Mouse (Mus musculus) mouse embryonic stem cell (cell line): ENCODE results near the gene Rbfox2.

Source experiments
- in situ Hi-C, 2 experiments: fragments of 300-500 bp; cut with MboI; formaldehyde crosslinking; loops; 1 replicate in 1 of 2; 3 replicates in 1 of 2; pipeline ENCODE4 v1.14.3; 2019 to 2020; ENCODE audit warnings: low sequenced_read_pairs in 2 of 2, low pct_unique_long_range_greater_than_20kb in 1 of 2, mixed read lengths in 1 of 2; ENCODE audit not compliant: unreplicated experiment in 1 of 2

Gene Rbfox2

GRCm38 (mm10) chr15:77102685-77103084 is 204.1 kb downstream of the Rbfox2 start:
- in situ Hi-C loops, result no loop called here

- in situ Hi-C loops, result no loop called here
Measured at GRCm38 (mm10) chr15:77099756-77100155, 207.0 kb downstream of the Rbfox2 start.

DNA sequence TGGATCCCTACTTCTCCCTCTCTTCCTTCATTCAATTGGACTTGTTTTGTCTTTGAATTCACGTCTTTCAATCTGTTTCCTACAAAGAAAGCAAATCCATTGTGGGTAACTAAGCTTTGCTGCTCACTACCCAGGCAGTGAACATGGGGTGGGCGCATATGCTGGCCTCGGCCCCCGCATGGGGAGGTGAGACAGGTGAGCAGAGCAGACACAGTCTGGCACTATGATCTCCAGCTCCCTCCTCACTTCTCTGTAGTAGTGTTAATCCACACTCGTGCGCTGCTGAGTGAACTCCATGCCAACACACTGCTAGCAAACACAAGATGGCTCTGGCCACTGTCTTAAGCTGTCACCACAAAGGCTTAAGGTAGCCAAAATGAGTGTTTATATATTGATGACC is 209.4 kb downstream of the Rbfox2 start:
- in situ Hi-C loops, result no loop called here

DNA sequence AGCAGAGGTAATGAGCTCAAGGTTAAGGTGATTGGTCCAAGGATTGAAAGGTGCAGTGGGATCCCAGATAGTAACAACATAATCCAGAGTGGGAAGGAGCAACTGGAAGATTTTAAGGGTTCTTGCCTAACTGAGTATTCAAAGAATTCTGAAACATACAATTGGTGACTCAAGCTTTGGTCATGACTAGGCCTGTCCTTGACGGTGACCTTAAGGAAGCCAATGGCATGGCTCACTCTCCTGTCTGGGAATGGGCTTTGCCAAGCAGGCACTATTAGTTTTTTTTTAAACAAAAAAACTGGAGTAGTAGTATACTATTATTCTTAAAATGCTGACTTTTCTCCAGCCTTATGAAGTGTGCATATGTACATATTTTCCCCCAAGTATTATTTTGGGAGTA is 211.6 kb downstream of the Rbfox2 start:
- in situ Hi-C loops, result no loop called here

GRCm38 (mm10) chr15:77094431-77094830 is 212.4 kb downstream of the Rbfox2 start:
- in situ Hi-C loops, result no loop called here

DNA sequence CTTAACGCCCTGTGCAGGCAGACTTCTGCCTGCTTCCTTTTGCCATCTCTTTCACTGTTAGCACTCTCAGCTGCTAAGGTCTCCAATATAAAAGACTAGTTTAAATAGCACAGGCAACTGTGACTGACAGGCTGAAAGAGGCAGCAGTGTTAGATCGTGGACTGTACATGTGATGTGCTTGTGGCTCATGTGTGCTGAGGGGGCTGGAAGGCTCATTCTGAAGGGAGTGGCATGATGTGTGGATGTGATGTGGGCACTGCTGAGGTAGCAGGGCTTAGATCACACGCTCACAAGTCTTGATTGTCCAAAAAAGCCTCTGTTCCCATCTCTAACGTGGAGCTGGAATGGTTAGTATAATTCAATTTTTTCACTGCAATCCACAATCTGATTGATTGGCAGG is 215.4 kb downstream of the Rbfox2 start:
- in situ Hi-C loops, result no loop called here

DNA sequence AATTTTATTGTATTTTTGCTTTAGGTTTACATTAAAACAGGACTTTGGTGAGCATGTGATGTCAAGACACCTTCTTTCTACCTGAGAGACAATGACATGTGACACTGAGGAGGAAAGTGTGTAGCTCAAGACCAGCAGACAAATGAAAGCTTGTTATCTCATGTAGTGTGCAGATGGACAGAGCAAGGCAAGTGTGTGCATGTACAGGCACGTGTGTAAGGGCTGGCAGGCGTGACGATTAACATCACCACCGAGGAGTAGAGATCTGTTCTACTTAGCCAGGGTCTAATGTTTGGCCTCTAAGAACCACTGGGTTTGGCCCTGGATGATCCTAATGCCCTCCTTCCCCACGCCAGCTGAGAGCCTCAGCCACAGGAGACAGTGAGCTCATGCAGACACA is 216.3 kb downstream of the Rbfox2 start:
- in situ Hi-C loops, result no loop called here

GRCm38 (mm10) chr15:77089249-77089648 is 217.6 kb downstream of the Rbfox2 start:
- in situ Hi-C loops, result no loop called here

DNA sequence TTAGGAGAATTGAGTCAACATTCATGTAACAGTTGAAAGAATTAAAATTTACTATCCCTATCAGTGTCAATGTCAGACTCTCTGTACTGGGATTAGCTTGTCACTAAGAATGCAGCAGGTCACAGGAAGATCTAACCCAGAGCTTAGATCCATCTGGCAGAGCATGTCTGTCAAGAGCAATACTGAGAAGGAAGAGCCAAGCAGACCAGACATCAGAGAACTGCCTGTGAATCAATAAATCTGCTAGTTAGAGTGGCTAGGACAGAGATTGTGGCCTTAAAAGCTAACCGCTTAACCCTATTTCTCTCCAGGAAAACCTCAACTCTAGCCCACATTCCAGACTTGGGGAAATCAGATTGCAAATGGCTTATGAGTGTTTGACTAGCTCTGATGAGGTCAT is 220.3 kb downstream of the Rbfox2 start:
- in situ Hi-C loops, result no loop called here

DNA sequence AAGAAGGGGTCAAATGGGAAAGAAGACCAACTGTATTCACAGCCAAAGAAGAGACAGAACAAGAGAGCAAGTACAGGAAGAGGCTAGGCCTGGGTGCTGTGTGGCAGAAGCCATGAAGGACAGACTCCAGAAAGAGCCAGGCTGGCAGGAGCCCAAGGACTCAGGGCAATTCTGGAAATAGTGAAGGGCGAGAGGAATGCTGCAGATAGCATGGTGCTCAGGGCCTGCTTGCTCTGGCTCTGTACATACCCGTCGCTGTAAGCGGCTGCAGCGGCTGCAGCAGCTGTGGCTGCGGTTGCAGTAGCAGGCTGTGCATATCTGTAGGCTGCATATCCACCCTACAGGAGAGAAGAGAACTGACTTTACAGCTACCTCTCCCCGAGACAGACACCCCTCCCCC is 221.0 kb downstream of the Rbfox2 start:
- in situ Hi-C loops, result no loop called here

DNA sequence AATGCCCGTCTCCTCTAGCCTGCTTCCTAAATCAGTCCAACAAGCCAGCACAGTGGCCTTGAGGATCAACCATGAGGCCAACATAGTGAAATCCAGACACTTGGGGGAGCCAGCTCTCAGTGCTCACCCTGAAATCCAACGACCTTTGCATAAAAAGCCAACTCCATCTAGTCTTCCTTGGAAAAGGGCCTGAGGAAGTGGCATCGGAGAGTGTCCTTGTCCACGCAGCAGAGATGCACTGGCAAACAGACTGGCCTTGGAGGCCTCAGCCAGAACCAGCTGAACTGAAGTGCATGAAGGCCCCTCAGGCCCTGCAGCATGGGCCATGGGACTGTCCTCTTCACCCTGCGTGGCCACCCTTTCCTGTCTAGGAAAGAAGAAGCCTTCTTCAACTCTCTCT is 225.3 kb downstream of the Rbfox2 start:
- in situ Hi-C loops, result no loop called here

DNA sequence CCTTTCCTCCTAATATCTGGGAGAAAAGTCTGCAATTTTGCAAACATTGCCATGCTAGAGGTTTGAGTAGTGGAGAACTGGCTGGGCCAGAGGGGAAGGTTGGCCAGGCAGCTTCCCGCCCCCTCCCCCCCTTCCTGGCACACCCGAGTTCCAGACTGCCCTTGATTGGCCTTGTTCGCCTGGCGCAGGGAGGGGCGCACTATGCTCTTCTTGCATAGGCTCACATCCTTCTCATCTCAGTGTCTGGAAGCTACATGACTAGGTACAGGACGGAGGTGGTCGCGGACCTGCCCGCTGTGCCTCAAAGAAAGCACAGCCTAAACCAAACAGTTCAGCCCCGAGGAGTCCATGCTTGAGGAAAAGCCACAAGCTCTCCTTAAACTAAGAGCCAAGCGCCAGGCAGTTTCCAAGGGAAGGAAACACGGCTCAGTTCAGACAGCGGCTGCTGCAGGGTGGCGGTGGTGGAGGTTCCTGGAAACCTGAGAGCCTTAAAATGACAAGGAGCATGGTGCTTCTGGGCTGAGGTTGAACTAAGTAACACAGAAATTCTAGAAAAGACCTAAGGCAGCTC is 226.0 kb downstream of the Rbfox2 start:
- in situ Hi-C loops, result no loop called here

DNA sequence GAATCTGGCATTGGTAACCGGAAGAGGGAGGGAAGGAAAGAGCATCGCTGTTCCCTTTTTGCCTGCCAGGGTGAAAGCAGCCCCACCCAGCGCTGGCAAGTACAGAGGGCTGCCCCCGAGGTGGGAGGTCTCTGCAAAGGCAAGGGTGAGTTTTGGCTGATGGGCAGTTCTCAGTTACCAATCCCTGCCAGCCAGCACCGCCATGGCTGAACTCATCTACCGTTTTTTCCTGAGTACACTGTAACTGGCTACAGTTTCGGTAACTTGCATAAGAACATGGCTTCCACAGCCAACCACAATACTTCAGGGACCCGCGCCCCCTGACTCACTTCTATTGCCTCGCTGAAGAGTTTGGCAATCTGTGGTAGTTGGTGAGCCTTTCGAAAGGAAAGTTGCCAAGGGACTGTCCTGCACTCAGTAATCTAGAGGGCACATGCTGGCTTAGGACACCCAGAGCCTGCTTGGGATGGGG is 226.9 kb downstream of the Rbfox2 start:
- in situ Hi-C loops, result no loop called here

- in situ Hi-C loops, result no loop called here
Measured at GRCm38 (mm10) chr15:77079256-77079822, 227.5 kb downstream of the Rbfox2 start.

- in situ Hi-C loops, result no loop called here
Measured at GRCm38 (mm10) chr15:77078786-77079185, 228.0 kb downstream of the Rbfox2 start.

GRCm38 (mm10) chr15:77077906-77078305 is 228.9 kb downstream of the Rbfox2 start:
- in situ Hi-C loops, result no loop called here

- in situ Hi-C loops, result no loop called here
Measured at GRCm38 (mm10) chr15:77076523-77076922, 230.3 kb downstream of the Rbfox2 start.

DNA sequence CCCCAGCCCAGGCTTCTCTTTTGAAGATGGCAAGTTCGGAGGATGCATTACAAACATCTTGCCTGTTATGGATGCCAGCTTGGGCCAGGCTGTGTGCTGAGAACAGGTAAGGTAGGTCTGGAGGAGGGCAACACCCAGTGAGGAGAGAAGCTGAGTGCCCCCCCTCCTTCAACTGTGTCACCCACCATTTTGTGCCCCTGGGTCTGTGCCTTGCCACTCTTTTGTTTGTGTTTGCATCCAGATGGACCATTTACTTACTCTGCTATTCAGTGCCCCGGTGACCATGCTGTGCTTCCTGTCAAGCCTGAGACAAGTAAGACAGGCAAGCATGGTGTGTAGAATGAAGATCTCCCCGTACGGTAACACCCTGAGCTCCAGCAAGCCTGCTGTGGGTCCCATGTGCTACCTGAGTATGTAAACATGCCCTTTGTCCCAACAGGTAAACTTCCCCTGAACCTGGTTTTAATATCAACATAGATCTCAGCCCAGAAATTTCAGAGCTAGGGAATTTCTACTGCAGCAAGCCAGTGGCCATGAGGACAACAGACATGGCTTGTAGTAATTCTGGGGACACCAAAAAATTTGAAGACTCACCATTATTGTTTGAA is 234.1 kb downstream of the Rbfox2 start:
- in situ Hi-C loops, result loop anchor here in 1 of 2 experiments (25.0 kb wide), 1 partner anchor 290 kb away; no protein-coding TSS in a partner anchor

GRCm38 (mm10) chr15:77071501-77071900 is 235.3 kb downstream of the Rbfox2 start:
- in situ Hi-C loops, result loop anchor here in 1 of 2 experiments (25.0 kb wide), 1 partner anchor 291 kb away; no protein-coding TSS in a partner anchor

DNA sequence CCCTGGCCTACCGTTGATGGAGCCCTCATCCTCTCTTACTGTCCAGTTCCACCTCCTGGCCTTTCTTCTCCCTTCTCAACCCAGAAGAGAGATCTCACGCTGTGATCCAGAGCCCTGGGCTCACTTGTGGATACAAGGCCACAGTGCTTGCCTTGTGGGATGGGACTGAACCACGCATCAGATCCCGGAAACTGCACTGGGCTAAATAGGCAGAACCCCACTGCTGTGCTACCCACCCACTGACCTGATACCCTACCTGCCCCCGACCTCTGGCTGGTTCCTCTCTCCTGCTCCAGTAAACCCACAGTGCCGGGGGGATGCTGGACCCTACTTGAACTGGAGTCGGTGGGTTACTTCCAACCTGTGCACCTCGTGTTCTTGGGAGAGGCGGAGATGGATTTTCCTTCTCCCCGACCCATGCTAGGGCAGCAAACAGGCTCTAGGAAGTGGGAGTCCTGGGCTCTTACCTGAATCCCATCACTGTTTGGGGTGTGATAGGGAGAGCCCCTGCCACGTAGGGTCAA is 236.0 kb downstream of the Rbfox2 start:
- in situ Hi-C loops, result loop anchor here in 1 of 2 experiments (25.0 kb wide), 1 partner anchor 291 kb away; no protein-coding TSS in a partner anchor
